Mouse (Mus musculus) CD4-positive, CD25-positive, alpha-beta regulatory T cell, adult 9 weeks (primary cell): ENCODE measurements around the gene Ero1lb. TPM values are rescaled to one million over a fixed set of nuclear protein-coding genes. Genes with fewer than 3 reads are reported as not detected.

Experiments
- polyA plus RNA-seq: library from polyadenylated mRNA; unstranded; fragments of 100-300 nt; shearing (Covaris generic); gene quantifications from one replicate; pipeline ENCODE4 v1.2.1, GENCODE M21; 2017

Ero1lb gene
- polyA plus RNA-seq = 9.1 TPM

DNA sequence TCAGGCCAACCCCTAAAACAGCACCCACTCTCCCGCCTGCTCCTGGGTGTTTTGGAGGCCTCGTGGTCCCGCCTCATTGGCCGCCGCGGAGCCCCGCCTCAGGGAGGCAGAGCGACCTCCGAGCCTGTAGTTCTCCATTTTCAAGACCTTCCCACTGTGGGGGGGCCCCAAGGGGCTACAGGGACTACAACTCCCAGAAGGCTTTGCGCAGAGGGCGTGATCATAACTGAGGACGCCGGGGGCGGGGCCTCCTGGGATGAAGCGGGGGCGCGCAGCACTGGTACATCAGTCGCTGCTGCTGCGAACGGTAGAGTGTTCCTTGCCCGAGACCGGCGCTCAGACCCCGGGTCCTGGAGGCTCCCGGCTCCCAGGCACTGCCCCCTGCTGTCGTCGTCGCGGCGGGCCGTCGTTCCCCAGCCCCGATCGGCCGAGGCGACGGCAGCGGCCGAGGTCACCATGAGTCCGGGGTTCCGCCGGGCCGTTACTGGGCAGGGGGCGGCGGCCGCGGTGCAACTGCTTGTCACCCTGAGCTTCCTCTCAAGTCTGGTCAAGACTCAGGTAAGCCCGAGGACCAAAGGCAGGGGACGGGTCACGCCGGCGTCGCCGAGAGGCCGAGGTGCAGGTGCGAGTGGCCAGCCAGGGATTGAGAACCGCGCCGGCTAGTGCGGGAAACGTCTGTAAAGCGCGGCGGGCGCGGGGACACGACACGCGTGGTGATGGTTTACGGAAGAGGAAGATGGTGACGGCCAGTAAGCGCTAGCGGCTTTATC is at the start of gene Ero1lb:
TSS of gene Ero1lb (plus strand) at position 254 of the 770 bp plus-strand sequence.

DNA sequence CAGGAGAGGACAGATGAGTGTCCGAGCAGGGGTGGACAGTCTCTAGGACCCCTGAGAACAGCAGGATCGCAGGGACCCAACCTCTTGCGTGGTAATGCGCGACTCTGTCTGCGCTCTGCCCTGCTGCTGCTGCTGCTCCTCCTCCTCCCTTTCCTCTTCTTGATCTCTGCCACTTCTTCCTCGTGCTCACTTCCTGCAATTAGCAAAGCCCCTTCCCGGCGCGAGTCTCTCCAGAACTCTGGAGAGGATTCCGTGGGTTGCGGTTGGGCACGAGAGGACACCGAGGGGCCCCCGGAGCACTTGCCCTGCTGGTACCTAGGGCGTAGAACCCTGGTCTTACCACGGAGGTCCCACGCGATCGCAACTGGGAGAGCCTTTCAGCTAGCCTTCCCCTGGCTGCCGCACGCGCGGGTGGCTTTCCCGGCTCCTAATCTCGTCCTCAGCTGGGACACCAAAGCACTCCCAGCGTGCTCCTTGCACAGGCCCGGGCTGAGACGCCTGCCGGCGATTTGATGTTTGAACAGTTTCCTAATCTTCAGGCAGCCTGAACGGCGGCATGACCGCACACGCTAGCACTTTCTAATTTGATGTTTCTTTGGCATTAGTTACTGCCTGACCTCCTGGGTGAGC is 45.6 kb upstream of the Ero1lb start, which contains the start of gene Edaradd:
TSS of gene Edaradd (minus strand) at position 484 of the 630 bp plus-strand sequence.

Other genes with a start within 250 kb of the Ero1lb start
- 9.9 TPM for gene Actn2, start 225.1 kb upstream of the Ero1lb start, polyA plus RNA-seq
- gene Heatr1, start 170.8 kb upstream of the Ero1lb start, polyA plus RNA-seq = 78.0 TPM
- gene Lgals8, start 100.9 kb upstream of the Ero1lb start, polyA plus RNA-seq = 79.4 TPM
- gene Edaradd, start 45.4 kb upstream of the Ero1lb start, polyA plus RNA-seq = 0.55 TPM
- gene Prl2c3, start 234.2 kb downstream of the Ero1lb start, polyA plus RNA-seq = not detected